Mouse (Mus musculus) liver, embryonic 14.5 days (tissue): ENCODE data around the gene 1700029F12Rik. TPM values are rescaled to one million over a fixed set of nuclear protein-coding genes. Genes with fewer than 3 reads are reported as not detected.

Experiments used
- ATAC-seq: fragments of 200-750 bp; cut with Nextera tagmentation; 2 replicates; pipeline ENCODE4 v1.8.0; 2017; ENCODE audit warnings: moderate number of reproducible peaks, mild to moderate bottlenecking, moderate library complexity; ENCODE audit not compliant: insufficient read depth
- DNase-seq, 3 experiments: peaks; one replicate each; pipeline ENCODE4 v3.0.0-alpha.2; 2012 to 2013; ENCODE audit warnings: low read depth in 3 of 3, low spot score in 3 of 3
- H3K27ac ChIP-seq: fragments of 300-500 bp; sonication (generic); 2 replicates; pipeline ENCODE4 v1.5.1; 2014; ENCODE audit warnings: moderate library complexity, mild to moderate bottlenecking, control low read depth, inconsistent platforms
- H3K27me3 ChIP-seq: fragments of 300-500 bp; sonication (generic); 2 replicates; pipeline ENCODE4 v1.6.1; 2014; ENCODE audit warnings: mild to moderate bottlenecking, low read length, moderate library complexity; ENCODE audit not compliant: control insufficient read depth, insufficient read depth
- H3K36me3 ChIP-seq: fragments of 300-500 bp; sonication (generic); replicated peaks from 2 replicates; pipeline ENCODE4 v1.6.1; 2014; ENCODE audit warnings: low read depth; ENCODE audit not compliant: control insufficient read depth, insufficient read depth
- H3K4me1 ChIP-seq, 2 experiments: fragments of 200-500 bp in 1 of 2; fragments of 300-500 bp in 1 of 2; sonication (generic) in 1 of 2; replicated peaks; 2 replicates each; pipeline ENCODE4 v1.6.1; 2012 to 2014; ENCODE audit warnings: antibody characterized with exemption in 1 of 2, inconsistent platforms in 1 of 2, low read length in 1 of 2; ENCODE audit not compliant: control insufficient read depth in 2 of 2, insufficient read depth in 2 of 2
- H3K4me2 ChIP-seq: fragments of 300-500 bp; sonication (generic); 2 replicates; pipeline ENCODE4 v1.6.1; 2014; ENCODE audit warnings: low read depth, mild to moderate bottlenecking, control low read depth, moderate library complexity
- H3K4me3 ChIP-seq, 2 experiments: fragments of 200-500 bp in 1 of 2; fragments of 300-500 bp in 1 of 2; sonication (generic) in 1 of 2; 2 replicates each; pipeline ENCODE4 v1.5.1; 2012 to 2014; ENCODE audit warnings: low read depth in 2 of 2, low read length in 2 of 2, mild to moderate bottlenecking in 2 of 2, control low read depth in 1 of 2, inconsistent platforms in 1 of 2, moderate library complexity in 1 of 2; ENCODE audit not compliant: insufficient read depth in 1 of 2
- H3K9ac ChIP-seq: fragments of 300-500 bp; sonication (generic); replicated peaks from 2 replicates; pipeline ENCODE4 v1.6.1; 2014; ENCODE audit warnings: mild to moderate bottlenecking, control low read depth, moderate library complexity
- H3K9me3 ChIP-seq: fragments of 300-500 bp; sonication (generic); 2 replicates; pipeline ENCODE4 v1.6.1; 2016; ENCODE audit warnings: low read length, mixed read lengths; ENCODE audit not compliant: control insufficient read depth
- CTCF ChIP-seq: IDR thresholded peaks from 2 replicates; pipeline ENCODE4 v1.5.1; 2016; ENCODE audit warnings: antibody characterized with exemption, low read depth, control low read depth
- EP300 ChIP-seq: IDR thresholded peaks from 2 replicates; pipeline ENCODE4 v1.6.1; 2016; ENCODE audit warnings: antibody characterized with exemption, low read depth
- WGBS: fragments of 180-500 bp; shearing (Covaris S2); extraction: QIAGEN DNeasy Blood & Tissue Kit; methylation state at CpG from one replicate; pipeline ENCODE4 v1.1.7; 2014; ENCODE audit not compliant: insufficient replicate concordance; 5-methylcytosine and 5-hydroxymethylcytosine counted together
- polyA plus RNA-seq, 2 experiments: library from polyadenylated mRNA; depleted of rRNA in 1 of 2; stranded (reverse) in 1 of 2; unstranded in 1 of 2; fragments of >200 nt; fragmentation: Nextera tagmentation in 1 of 2; extraction: Ambion mirVana in 1 of 2; gene quantifications; 2 replicates each; pipeline versions ENCODE4 v1.2.1 to v1.2.3; 2012 to 2014

1700029F12Rik gene
- polyA plus RNA-seq, 2 experiments = not detected

DNA sequence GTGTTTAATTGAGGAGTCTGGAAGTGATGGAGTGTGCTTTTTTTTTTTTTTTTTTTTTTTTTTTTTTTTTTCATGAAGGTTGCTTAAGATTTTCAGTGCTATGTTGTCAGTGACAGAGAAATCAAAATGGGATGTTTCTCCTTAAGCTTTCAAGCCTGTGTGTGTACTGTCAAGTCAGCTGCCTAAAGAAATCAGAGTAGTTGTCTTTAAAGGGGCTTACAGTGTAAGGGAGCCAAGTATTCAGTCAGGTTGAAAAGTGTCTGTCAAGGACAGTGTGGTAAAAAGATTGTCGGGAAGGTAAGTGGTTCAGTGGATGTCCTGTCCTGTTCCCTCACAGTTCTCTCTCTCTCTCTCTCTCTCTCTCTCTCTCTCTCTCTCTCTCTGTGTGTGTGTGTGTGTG is 39.3 kb upstream of the 1700029F12Rik start:
- Histone ChIP-seq H3K36me3 (no peaks in the 10 kb centered on the region), H3K4me3 (no peak overlapping the region), H3K27ac (no peak overlapping the region), H3K4me2 (no peak overlapping the region), H3K4me1 (peaks cover 3 to 6% of the 10 kb centered on the region in 2 experiments; a peak in 3 of 4 replicates), H3K27me3 (peaks cover 6% of the 10 kb centered on the region), H3K9me3 (no peaks in the 10 kb centered on the region), H3K9ac (no peak overlapping the region)
- DNase-seq (no peak), ATAC-seq (no peak)
- 57% methylated on average over 1 of the region's 1 CpGs for WGBS
- TF ChIP-seq EP300 = no peak
- TF ChIP-seq CTCF = no peak

DNA sequence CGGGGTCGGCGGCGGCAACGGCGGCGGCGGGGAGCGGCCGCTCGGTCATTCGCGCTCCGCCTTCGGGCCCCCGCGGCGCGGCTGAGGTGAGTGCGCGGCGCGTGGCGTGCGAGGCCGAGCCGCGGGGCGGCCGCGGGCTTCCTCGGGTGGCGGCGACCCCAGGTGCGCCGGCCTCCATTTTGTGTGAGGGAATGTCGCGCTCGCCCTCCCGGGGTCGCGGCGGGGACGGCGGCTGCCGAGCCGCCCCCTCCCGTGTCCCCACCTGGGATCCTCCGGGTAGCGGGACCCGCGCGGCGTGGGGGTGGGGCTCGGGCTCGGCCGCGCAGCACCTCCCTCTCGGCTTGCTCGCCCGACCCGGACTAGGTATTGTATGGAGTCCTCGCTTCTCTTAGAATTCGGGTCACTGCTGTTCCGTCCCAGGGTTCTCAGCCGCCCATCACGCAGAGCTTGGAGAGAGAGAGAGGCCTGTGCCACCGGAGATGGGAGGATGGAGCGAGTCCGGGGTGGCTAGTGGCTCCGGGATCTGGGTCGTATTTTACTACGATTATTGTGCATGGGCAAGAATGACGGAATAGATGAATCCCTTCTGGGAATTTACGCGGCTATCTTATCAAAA is 37.6 kb upstream of the 1700029F12Rik start:
- Histone ChIP-seq H3K4me2 (peak overlapping the region; percentile 94), H3K9ac (peak overlapping the region; percentile 67), H3K4me1 (peaks cover 12 to 21% of the 10 kb centered on the region in 2 experiments), H3K36me3 (no peaks in the 10 kb centered on the region), H3K9me3 (no peaks in the 10 kb centered on the region), H3K27ac (no peak overlapping the region), H3K4me3 (peak overlapping the region; percentile 80), H3K27me3 (peaks cover 6% of the 10 kb centered on the region)
- DNase-seq = no peak
- TF ChIP-seq CTCF = no peak
- no peak for TF ChIP-seq EP300
- ATAC-seq = peak; percentile 53
- under 1% methylated on average over 61 of the region's 76 CpGs for WGBS

DNA sequence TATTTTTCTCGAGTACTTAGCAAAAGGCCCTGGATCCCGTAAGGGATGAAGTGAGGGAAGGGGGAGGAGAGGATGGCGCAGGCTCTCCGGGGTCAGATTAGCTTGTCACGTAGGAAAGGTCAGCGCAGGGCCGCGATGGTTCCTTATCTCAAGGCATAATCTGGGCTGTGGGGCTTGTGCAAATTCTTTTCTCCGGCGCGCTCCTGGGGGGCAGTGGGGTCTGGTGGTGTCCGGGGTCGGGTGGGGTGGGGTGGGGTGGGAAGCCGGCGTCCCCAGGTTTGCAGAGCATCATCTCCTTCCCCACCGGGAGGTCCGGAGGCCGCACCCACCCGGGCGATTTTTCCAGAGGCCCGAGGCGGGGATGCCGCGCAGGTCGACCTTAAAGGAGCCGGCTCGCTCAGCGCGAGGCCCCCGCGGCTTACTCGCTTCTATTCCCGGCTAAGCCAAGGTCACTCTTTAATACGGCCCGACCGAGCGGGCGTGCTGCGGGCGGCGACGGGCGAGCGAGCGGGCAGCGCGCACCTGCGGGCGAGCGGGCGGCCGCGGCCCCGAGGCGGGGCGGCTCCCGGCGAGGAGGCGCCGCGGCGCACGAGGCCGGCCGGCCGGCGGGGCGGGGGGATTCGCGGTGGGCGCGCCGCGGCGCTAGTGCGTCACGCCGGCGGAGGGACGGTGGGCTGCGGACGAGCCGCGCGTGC is 36.9 kb upstream of the 1700029F12Rik start:
- peak overlapping the region; percentile 67 for H3K9ac ChIP-seq
- H3K27me3 ChIP-seq = peaks cover 6% of the 10 kb centered on the region
- H3K4me2 ChIP-seq = peak overlapping the region; percentile 94
- peak; percentile 45; the same call in 1 of the 2 replicates for ATAC-seq
- under 1% methylated on average over 67 of the region's 85 CpGs for WGBS
- peak overlapping the region; percentile 80 for H3K4me3 ChIP-seq
- no peak overlapping the region for H3K27ac ChIP-seq
- peaks cover 17 to 26% of the 10 kb centered on the region in 2 experiments for H3K4me1 ChIP-seq
- no peak for DNase-seq
- H3K9me3 ChIP-seq = no peaks in the 10 kb centered on the region
- no peak for TF ChIP-seq EP300
- TF ChIP-seq CTCF = no peak
- no peaks in the 10 kb centered on the region for H3K36me3 ChIP-seq

DNA sequence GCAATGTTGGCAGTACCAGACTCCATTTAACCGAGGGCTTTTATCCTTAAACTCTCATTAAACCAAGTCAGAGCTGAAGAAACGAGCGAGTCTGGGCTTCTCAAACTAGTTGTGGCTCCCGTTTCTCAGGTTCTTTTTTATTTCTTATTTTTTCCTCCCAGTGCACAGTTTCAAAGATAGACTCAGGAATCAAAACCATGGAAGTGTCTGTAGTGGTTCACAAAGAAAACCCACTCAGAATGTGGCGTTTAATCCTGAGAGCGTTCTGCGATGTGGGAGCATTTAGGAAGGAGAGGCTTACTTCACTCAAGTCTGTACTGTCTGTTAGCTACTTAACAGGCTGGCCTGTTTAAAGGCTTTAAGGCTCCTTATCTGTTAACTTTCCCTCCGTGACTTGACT is 34.0 kb upstream of the 1700029F12Rik start:
- H3K9ac ChIP-seq = peak overlapping the region; percentile 75
- DNase-seq (no peak), ATAC-seq (no peak)
- 66% methylated on average over 8 of the region's 8 CpGs for WGBS
- H3K27me3 ChIP-seq = peaks cover 5% of the 10 kb centered on the region
- no peak for TF ChIP-seq CTCF
- TF ChIP-seq EP300 = no peak
- H3K4me3 ChIP-seq = peak overlapping the region; percentile 8 to 57; a peak in 3 of 4 replicates
- H3K36me3 ChIP-seq = no peaks in the 10 kb centered on the region
- H3K27ac ChIP-seq = peak overlapping the region; percentile 90
- peaks cover 40 to 48% of the 10 kb centered on the region in 2 experiments for H3K4me1 ChIP-seq
- H3K9me3 ChIP-seq = no peaks in the 10 kb centered on the region
- H3K4me2 ChIP-seq = peak overlapping the region; percentile 77

DNA sequence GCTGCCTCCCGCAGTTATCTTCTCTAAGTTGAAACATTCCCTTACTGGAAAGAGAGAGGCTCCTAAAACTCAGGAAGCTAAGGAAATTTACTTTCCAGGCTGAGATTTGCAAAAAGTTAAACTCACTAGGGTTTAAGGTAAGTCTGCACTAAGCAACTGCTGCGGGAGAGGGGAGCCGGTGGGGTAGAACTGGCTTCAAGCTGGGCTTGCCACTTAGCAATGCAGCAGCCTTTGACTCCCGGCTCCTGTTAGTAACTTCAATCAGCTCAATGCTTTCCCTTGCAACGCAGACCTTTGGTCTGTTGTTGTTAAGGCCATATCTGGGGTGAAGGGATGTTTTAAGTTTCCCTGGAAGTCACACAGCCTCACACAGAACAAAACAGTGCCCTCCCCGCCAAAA is 33.5 kb upstream of the 1700029F12Rik start:
- H3K9me3 ChIP-seq = no peaks in the 10 kb centered on the region
- peaks cover under 1% of the 10 kb centered on the region; the same call in 1 of the 2 replicates for H3K27me3 ChIP-seq
- ATAC-seq (no peak), DNase-seq (no peak)
- no peaks in the 10 kb centered on the region for H3K36me3 ChIP-seq
- H3K9ac ChIP-seq = peak overlapping the region; percentile 75
- H3K4me3 ChIP-seq = peak overlapping the region; percentile 51 to 57
- H3K4me1 ChIP-seq = peaks cover 40 to 51% of the 10 kb centered on the region in 2 experiments
- H3K4me2 ChIP-seq = peak overlapping the region; percentile 77
- TF ChIP-seq CTCF = no peak
- TF ChIP-seq EP300 = no peak
- H3K27ac ChIP-seq = peak overlapping the region; percentile 90
- WGBS = 36% methylated on average over 6 of the region's 6 CpGs
